Mouse (Mus musculus) liver, embryonic 12.5 days (tissue): ENCODE results near the gene Slc25a34. TPM values are rescaled to one million over a fixed set of nuclear protein-coding genes. Genes with fewer than 3 reads are reported as not detected.

ENCODE experiments used
- ATAC-seq: fragments of 200-750 bp; cut with Nextera tagmentation; 2 replicates; pipeline ENCODE4 v1.8.0; 2017; ENCODE audit warnings: moderate number of reproducible peaks, mild to moderate bottlenecking, moderate library complexity
- H3K27ac ChIP-seq: fragments of 300-500 bp; sonication (generic); 2 replicates; pipeline ENCODE4 v1.5.1; 2016; ENCODE audit warnings: mild to moderate bottlenecking
- H3K27me3 ChIP-seq: fragments of 300-500 bp; sonication (generic); replicated peaks from 2 replicates; pipeline ENCODE4 v1.6.1; 2016; ENCODE audit warnings: mild to moderate bottlenecking, moderate library complexity
- H3K36me3 ChIP-seq: fragments of 300-500 bp; sonication (generic); 2 replicates; pipeline ENCODE4 v1.6.1; 2016; ENCODE audit warnings: mild to moderate bottlenecking, moderate library complexity
- H3K4me1 ChIP-seq: fragments of 300-500 bp; sonication (generic); 2 replicates; pipeline ENCODE4 v1.6.1; 2016
- H3K4me2 ChIP-seq: fragments of 300-500 bp; sonication (generic); 2 replicates; pipeline ENCODE4 v1.6.1; 2016; ENCODE audit warnings: mild to moderate bottlenecking, moderate library complexity
- H3K4me3 ChIP-seq: fragments of 300-500 bp; sonication (generic); 2 replicates; pipeline ENCODE4 v1.5.1; 2016; ENCODE audit warnings: mild to moderate bottlenecking, moderate library complexity
- H3K9ac ChIP-seq: fragments of 300-500 bp; sonication (generic); 2 replicates; pipeline ENCODE4 v1.6.1; 2016; ENCODE audit warnings: mild to moderate bottlenecking, moderate library complexity
- H3K9me3 ChIP-seq: fragments of 300-500 bp; sonication (generic); replicated peaks from 2 replicates; pipeline ENCODE4 v1.6.1; 2016; ENCODE audit warnings: mild to moderate bottlenecking, moderate library complexity
- WGBS: fragments of 180-500 bp; shearing (Covaris S2); methylation state at CpG from one replicate; pipeline ENCODE4 v1.1.7; 2016; ENCODE audit not compliant: insufficient replicate concordance; 5-methylcytosine and 5-hydroxymethylcytosine counted together
- polyA plus RNA-seq: library from polyadenylated mRNA; unstranded; fragments of >200 nt; fragmentation: Nextera tagmentation; extraction: Ambion mirVana; gene quantifications from 2 replicates; pipeline ENCODE4 v1.2.1, GENCODE M21; 2016

The Slc25a34 gene
- polyA plus RNA-seq, 1 experiment from 2014 or later, result not detected

- Histone ChIP-seq H3K27me3 (no peaks in the 10 kb centered on the region; the same call in 1 of the 2 replicates), H3K9ac (no peak overlapping the region), H3K27ac (no peak overlapping the region), H3K36me3 (peaks cover 18% of the 10 kb centered on the region), H3K4me3 (no peak overlapping the region), H3K4me2 (no peak overlapping the region), H3K4me1 (peaks cover 33% of the 10 kb centered on the region), H3K9me3 (no peaks in the 10 kb centered on the region)
- 76% methylated on average over 11 of the region's 11 CpGs for WGBS
- ATAC-seq, result no peak
These were observed 584 bp downstream of the Slc25a34 start for GRCm38 (mm10) chr4:141623037-141623436.

- peaks cover 14% of the 10 kb centered on the region for H3K36me3 ChIP-seq
- no peak overlapping the region for H3K27ac ChIP-seq
- no peak overlapping the region for H3K9ac ChIP-seq
- H3K27me3 ChIP-seq, result peaks cover 4% of the 10 kb centered on the region
- ATAC-seq, result no peak
- 71% methylated on average over 5 of the region's 5 CpGs for WGBS
- no peak overlapping the region for H3K4me3 ChIP-seq
- no peak overlapping the region for H3K4me2 ChIP-seq
- H3K9me3 ChIP-seq, result no peaks in the 10 kb centered on the region
- peaks cover 37% of the 10 kb centered on the region for H3K4me1 ChIP-seq
These were observed 1.0 kb downstream of the Slc25a34 start for GRCm38 (mm10) chr4:141622580-141622979.

- Histone ChIP-seq H3K4me3 (no peak overlapping the region), H3K27ac (no peak overlapping the region), H3K4me1 (peaks cover 40% of the 10 kb centered on the region), H3K36me3 (peaks cover 11% of the 10 kb centered on the region), H3K4me2 (no peak overlapping the region), H3K27me3 (peaks cover 8% of the 10 kb centered on the region), H3K9me3 (no peaks in the 10 kb centered on the region), H3K9ac (no peak overlapping the region)
- 75% methylated on average over 8 of the region's 8 CpGs for WGBS
- ATAC-seq, result no peak
These were observed 1.5 kb downstream of the Slc25a34 start for GRCm38 (mm10) chr4:141622091-141622490.

GRCm38 (mm10) chr4:141621297-141621696 is 2.3 kb downstream of the Slc25a34 start:
- Histone ChIP-seq H3K9me3 (no peaks in the 10 kb centered on the region), H3K4me1 (peaks cover 40% of the 10 kb centered on the region)
- ATAC-seq, result no peak

GRCm38 (mm10) chr4:141619299-141619883 is 4.2 kb downstream of the Slc25a34 start:
- Histone ChIP-seq H3K36me3 (no peaks in the 10 kb centered on the region), H3K4me1 (peaks cover 29% of the 10 kb centered on the region), H3K9ac (no peak overlapping the region), H3K9me3 (no peaks in the 10 kb centered on the region), H3K4me2 (no peak overlapping the region), H3K4me3 (no peak overlapping the region), H3K27ac (no peak overlapping the region), H3K27me3 (peaks cover 19% of the 10 kb centered on the region)
- WGBS, result 64% methylated on average over 9 of the region's 9 CpGs
- no peak for ATAC-seq

More at GRCm38 (mm10) chr4:141621297-141621696, 2.3 kb downstream of the Slc25a34 start:
- H3K4me2 ChIP-seq, result no peak overlapping the region
- WGBS, result 72% methylated on average over 8 of the region's 8 CpGs
- H3K27me3 ChIP-seq, result peaks cover 16% of the 10 kb centered on the region
- no peak overlapping the region for H3K4me3 ChIP-seq
- H3K9ac ChIP-seq, result no peak overlapping the region
- no peak overlapping the region for H3K27ac ChIP-seq
- H3K36me3 ChIP-seq, result peaks cover 5% of the 10 kb centered on the region

GRCm38 (mm10) chr4:141618565-141619243 is 4.9 kb downstream of the Slc25a34 start, which contains the start of gene Tmem82:
TSS of gene Tmem82 (minus strand) at chr4:141618633.
- ATAC-seq, result no peak
- Histone ChIP-seq H3K9me3 (no peaks in the 10 kb centered on the region), H3K4me3 (peak within 1 kb of the TSS; percentile 47), H3K9ac (peak within 1 kb of the TSS; percentile 10; the same call in 1 of the 2 replicates), H3K27me3 (peaks cover 19% of the 10 kb centered on the region), H3K36me3 (no peaks in the 10 kb centered on the region), H3K4me2 (peak within 1 kb of the TSS; percentile 75), H3K4me1 (peaks cover 22% of the 10 kb centered on the region), H3K27ac (no peak within 1 kb of the TSS)
- 23% methylated on average over 20 of the region's 20 CpGs for WGBS

- H3K9ac ChIP-seq, result peak overlapping the region; percentile 10; the same call in 1 of the 2 replicates
- H3K4me1 ChIP-seq, result peaks cover 15% of the 10 kb centered on the region
- peak overlapping the region; percentile 47 for H3K4me3 ChIP-seq
- peak; percentile 20; the same call in 1 of the 2 replicates for ATAC-seq
- no peaks in the 10 kb centered on the region for H3K9me3 ChIP-seq
- 9% methylated on average over 22 of the region's 22 CpGs for WGBS
- no peaks in the 10 kb centered on the region for H3K36me3 ChIP-seq
- H3K27me3 ChIP-seq, result peaks cover 19% of the 10 kb centered on the region
- peak overlapping the region; percentile 75 for H3K4me2 ChIP-seq
- no peak overlapping the region for H3K27ac ChIP-seq
These were observed 5.6 kb downstream of the Slc25a34 start for GRCm38 (mm10) chr4:141617863-141618564.

GRCm38 (mm10) chr4:141617299-141617698 is 6.3 kb downstream of the Slc25a34 start:
- ATAC-seq, result peak; percentile 20; the same call in 1 of the 2 replicates
- Histone ChIP-seq H3K27me3 (peaks cover 19% of the 10 kb centered on the region), H3K4me3 (peak overlapping the region; percentile 47), H3K9ac (0 out of 2 replicates have a peak overlapping the region, but pooled peaks have one; percentile 10), H3K9me3 (no peaks in the 10 kb centered on the region), H3K36me3 (no peaks in the 10 kb centered on the region), H3K27ac (no peak overlapping the region), H3K4me1 (peaks cover 15% of the 10 kb centered on the region), H3K4me2 (peak overlapping the region; percentile 75)
- WGBS, result 4% methylated on average over 20 of the region's 20 CpGs

GRCm38 (mm10) chr4:141616811-141617210 is 6.8 kb downstream of the Slc25a34 start:
- Histone ChIP-seq H3K36me3 (no peaks in the 10 kb centered on the region), H3K9me3 (no peaks in the 10 kb centered on the region), H3K4me2 (peak overlapping the region; percentile 75; the same call in 1 of the 2 replicates), H3K4me1 (peaks cover 15% of the 10 kb centered on the region), H3K27ac (no peak overlapping the region), H3K4me3 (no peak overlapping the region), H3K27me3 (peaks cover 19% of the 10 kb centered on the region), H3K9ac (no peak overlapping the region)
- WGBS, result 71% methylated on average over 6 of the region's 6 CpGs
- no peak for ATAC-seq

- Histone ChIP-seq H3K36me3 (no peaks in the 10 kb centered on the region), H3K4me1 (peaks cover 15% of the 10 kb centered on the region), H3K27me3 (peaks cover 19% of the 10 kb centered on the region), H3K4me3 (no peak overlapping the region), H3K9ac (no peak overlapping the region), H3K27ac (no peak overlapping the region), H3K9me3 (no peaks in the 10 kb centered on the region), H3K4me2 (no peak overlapping the region)
- no peak for ATAC-seq
- 70% methylated on average over 14 of the region's 14 CpGs for WGBS
These were observed 8.7 kb downstream of the Slc25a34 start for GRCm38 (mm10) chr4:141614946-141615345.

- Histone ChIP-seq H3K27ac (no peak overlapping the region), H3K36me3 (no peaks in the 10 kb centered on the region), H3K4me2 (no peak overlapping the region), H3K4me1 (no peaks in the 10 kb centered on the region), H3K9ac (no peak overlapping the region), H3K27me3 (peaks cover 11% of the 10 kb centered on the region; the same call in 1 of the 2 replicates), H3K4me3 (no peak overlapping the region), H3K9me3 (no peaks in the 10 kb centered on the region)
- no peak for ATAC-seq
- WGBS, result 59% methylated on average over 6 of the region's 6 CpGs
These were observed 14.1 kb downstream of the Slc25a34 start for GRCm38 (mm10) chr4:141609538-141609937.

- Histone ChIP-seq H3K9me3 (no peaks in the 10 kb centered on the region), H3K27me3 (peaks cover 34% of the 10 kb centered on the region), H3K9ac (no peak within 1 kb of the TSS), H3K36me3 (no peaks in the 10 kb centered on the region), H3K27ac (no peak within 1 kb of the TSS), H3K4me1 (no peaks in the 10 kb centered on the region; the same call in 1 of the 2 replicates), H3K4me2 (no peak within 1 kb of the TSS), H3K4me3 (no peak within 1 kb of the TSS)
- 57% methylated on average over 11 of the region's 11 CpGs for WGBS
- ATAC-seq, result no peak
These were observed 17.8 kb downstream of the Slc25a34 start, which contains the start of gene Fblim1 for GRCm38 (mm10) chr4:141605861-141606260. TSS of gene Fblim1 (minus strand) at chr4:141606096.
